Mouse (Mus musculus): ENCODE data around the gene Rasgrp2.

Rasgrp2 gene

GRCm38 (mm10) chr19:6399285-6400095 is at the start of gene Rasgrp2:
TSS of gene Rasgrp2 (plus strand) at chr19:6399340.
- peak; percentile 69 for DNase-seq

- DNase-seq: no peak
Measured at GRCm38 (mm10) chr19:6351431-6352106, 47.6 kb upstream of the Rasgrp2 start.

GRCm38 (mm10) chr19:6352107-6352505 is 47.0 kb upstream of the Rasgrp2 start:
- DNase-seq: no peak

DNA sequence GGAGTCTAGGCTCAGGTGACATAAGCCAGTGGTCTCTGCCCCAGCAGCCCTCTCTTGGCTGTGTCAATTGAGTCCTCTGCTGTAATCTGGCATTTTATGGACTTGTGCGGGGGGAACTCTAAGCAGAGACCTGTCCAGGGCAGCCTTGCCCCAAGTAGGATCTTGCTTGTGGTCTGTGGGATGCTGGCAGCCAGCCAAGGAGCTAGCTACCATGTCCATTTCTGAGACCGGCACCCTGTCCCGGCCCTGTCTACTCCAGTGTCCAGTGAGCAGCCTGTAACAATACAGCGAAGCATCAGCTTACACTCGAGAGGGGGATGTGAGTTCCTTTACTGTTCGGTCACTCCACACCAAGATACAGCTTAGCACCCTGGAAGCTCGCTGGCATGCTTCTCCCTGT is 45.1 kb upstream of the Rasgrp2 start:
- no peak for DNase-seq

DNA sequence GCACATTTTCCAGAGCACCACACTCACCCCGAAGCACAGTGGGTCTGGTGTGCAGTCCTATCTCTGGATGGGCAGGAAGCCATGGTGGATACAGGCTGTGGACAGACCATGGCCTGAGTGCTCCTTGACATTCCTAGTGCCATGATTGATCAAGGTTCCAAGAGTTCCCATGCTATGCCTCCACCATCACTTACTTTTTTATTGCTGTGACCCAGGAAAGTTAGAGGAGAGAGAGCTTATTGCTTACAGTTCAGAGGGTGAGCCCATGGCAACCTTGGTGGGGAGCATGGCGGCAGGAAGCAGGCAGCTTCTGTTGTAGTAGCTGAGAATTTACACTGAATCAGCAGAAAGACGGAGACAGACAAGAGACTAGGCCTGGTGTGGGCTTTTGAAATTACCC is 37.8 kb upstream of the Rasgrp2 start:
- no peak for DNase-seq

DNA sequence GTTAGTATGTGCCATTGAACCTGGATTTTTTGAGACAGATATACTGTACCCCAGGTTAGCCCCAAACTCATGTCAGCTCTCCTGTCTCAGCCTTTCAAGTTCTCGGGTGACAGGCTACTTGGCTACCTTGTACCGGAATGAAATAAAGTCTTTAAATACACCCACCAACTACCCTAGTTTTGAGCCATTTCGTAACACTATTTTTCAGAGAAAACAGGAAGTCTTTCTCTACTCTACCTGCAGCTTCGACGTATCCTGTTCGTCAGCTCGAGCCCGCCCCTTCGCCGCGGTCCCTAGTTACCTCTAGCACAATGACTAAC is 36.1 kb upstream of the Rasgrp2 start:
- no peak for DNase-seq

DNA sequence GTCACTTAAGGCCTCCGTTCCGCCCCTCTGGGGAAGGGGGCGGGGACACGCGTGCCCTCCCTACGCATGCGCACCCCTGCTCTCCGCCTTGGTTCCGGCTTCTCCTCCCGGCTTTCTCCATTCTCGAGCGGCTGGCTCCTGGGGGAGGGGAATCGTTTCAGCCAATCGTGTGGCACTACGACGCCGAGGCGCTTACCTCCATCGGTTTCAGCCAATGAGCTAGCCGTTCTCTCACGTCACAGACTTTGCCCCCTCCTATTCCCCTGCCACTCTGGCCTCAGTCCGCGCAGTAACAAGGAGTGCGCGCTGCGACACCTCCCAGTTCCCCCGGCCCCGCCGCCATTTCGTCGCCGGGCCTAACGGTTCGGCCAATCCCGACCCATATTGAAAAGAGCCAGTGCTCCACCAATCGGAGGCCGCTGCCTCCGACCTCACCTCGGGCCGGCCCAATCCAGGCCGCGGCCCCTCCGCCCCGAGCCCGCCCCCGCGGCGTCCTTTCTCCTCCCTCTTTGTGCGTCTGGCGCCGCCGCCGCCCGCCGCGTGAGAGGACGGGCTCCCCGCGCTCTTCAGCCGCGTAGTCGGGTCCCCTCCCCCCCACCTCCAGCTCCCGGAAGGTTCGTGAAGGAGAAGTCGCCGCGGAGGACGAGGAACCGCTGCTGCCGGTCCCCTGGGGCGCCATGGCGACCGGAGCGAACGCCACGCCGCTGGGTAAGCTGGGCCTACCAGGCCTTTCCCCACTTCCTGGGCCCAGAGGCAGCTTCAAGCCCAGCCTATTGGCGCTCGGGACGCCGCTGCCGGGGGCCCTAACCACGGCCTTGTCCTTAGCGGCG is 35.5 kb upstream of the Rasgrp2 start, which contains the start of gene Sf1:
Gene Sf1, plus strand, starts transcription at position 280 of the 830 bp plus-strand sequence.
- peak; percentile 100 for DNase-seq

DNA sequence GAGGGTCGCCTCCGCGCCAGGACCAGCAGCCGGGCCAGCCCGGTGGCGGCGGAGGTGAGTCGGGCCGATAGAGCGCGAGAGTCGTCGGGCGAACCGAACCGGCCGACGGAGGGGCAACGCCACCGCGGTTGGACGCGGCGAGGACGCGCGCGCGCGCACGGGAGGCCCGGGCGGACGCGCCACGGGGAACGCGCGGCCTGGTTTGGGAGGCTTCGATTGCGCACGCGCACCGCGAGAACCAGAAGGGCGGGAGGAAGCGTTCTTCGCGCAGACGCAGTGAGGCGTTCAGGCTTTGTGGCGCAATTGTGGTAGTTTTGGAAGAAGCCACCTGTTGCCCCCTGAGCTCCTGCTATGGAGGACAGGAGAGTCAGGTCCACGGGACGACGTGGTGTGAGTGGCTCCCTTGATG is 34.8 kb upstream of the Rasgrp2 start:
- peak; percentile 94 for DNase-seq

GRCm38 (mm10) chr19:6364842-6365241 is 34.3 kb upstream of the Rasgrp2 start:
- DNase-seq: no peak

GRCm38 (mm10) chr19:6370175-6370574 is 29.0 kb upstream of the Rasgrp2 start:
- no peak for DNase-seq

- DNase-seq: no peak
Measured at GRCm38 (mm10) chr19:6372433-6372832, 26.7 kb upstream of the Rasgrp2 start.

- no peak for DNase-seq
Measured at GRCm38 (mm10) chr19:6373539-6374400, 25.4 kb upstream of the Rasgrp2 start.

- peak; percentile 45 for DNase-seq
Measured at GRCm38 (mm10) chr19:6374571-6374970, 24.6 kb upstream of the Rasgrp2 start.

GRCm38 (mm10) chr19:6375423-6376254 is 23.5 kb upstream of the Rasgrp2 start:
- DNase-seq: peak; percentile 51

DNA sequence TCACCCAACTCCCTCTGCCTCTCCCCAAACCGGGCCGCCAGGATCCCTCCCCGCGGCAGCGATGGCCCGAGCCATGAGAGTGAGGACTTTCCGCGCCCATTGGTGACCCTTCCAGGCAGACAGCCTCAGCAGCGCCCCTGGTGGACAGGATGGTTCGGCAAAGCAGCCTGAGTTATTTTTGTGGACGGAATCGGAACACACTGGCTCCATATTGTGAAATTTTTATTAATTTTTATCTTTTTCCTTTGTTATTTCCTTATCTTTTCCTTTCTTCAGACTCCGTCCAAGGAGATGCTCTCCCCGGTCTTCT is 22.9 kb upstream of the Rasgrp2 start:
- DNase-seq: peak; percentile 73

DNA sequence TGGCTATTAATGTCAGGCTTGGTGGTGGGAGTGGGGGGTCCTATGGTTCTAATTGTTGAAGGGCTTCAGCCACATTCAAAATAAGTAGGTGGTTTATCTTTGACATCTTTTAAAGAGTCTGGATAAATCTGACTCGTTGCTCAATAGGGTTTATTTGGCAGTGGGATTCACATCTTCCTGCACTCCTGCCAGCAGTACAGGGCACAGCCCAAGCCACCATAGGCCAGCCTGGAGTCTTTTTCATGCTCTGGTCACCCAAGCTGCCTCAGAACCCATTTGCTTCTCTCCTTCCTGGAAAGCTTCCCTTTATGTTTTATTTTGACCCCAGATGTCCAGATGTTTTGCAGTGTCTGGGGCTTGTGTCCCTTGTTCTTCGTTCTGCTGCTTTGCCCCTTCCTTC is 22.5 kb upstream of the Rasgrp2 start:
- no peak for DNase-seq

DNA sequence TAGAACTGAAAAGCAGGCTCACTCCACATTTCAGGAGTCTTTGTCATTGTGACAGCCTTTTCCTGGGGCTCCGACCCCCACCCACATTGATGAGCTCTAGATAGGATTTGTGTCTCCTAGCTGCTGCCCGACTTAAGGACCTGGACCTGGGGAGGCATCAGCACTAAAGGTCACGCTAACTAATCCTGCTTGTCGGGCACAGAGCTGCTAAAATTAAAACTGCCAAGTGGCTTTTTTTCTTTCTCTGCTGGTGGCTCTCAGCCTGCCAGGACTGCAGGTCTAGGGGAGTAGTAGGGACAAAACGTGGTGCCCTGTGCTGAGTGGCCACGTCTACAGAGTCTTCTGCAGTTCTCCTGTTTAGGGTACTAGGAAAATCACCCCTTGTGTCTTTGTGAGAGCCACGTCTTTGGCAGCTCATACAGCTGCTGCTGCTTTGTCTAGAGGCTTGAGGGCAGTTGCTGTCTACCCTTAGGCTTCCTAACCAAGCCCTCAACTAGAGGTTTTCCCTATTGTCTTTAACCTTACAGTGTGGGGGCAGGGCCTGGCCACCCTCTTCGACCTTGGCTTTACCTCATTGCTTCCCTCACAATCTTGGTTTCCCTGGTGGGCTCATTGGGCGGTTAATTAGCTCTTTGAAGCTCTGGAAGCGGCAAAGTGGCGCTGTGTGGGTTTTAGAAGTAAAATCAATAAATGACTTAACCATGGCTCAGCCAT is 21.7 kb upstream of the Rasgrp2 start:
- peak; percentile 51 for DNase-seq

DNA sequence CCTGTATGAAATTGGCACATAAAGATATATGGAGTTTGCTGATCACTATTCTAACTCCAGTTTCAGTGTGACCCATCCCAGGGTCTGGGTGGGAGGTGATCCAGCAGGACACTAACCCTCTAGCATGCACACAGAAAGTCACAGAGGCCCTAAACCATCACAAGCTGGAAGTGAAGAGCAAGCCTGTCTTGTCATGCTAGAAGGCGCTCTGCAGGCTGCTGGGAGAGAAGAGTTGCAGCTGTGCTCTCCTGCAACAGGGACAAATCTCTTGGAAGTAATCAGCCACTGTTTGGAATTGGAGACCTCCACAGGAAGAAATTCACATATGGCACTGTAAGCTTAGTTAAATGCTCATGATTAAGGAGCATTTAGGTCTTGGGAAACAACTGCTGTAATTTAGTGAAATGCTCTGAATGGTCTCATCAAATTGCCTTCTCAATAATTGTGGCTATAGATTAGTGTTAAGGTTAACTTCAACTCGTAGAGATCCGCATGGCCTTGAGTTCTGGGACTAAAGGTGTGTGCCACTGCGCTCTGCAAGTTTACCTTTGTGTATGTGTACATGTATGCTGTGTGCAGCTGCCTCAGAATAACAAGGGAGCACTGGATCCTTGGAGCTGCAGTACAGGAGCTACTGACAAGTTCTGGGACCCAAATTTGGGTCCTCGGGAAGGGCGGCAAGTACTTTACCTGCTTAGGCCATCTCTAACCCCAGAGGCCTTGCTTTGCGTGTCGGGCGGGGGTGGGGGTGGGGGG is 18.6 kb upstream of the Rasgrp2 start:
- no peak for DNase-seq

GRCm38 (mm10) chr19:6381238-6381637 is 17.9 kb upstream of the Rasgrp2 start:
- DNase-seq: no peak

DNA sequence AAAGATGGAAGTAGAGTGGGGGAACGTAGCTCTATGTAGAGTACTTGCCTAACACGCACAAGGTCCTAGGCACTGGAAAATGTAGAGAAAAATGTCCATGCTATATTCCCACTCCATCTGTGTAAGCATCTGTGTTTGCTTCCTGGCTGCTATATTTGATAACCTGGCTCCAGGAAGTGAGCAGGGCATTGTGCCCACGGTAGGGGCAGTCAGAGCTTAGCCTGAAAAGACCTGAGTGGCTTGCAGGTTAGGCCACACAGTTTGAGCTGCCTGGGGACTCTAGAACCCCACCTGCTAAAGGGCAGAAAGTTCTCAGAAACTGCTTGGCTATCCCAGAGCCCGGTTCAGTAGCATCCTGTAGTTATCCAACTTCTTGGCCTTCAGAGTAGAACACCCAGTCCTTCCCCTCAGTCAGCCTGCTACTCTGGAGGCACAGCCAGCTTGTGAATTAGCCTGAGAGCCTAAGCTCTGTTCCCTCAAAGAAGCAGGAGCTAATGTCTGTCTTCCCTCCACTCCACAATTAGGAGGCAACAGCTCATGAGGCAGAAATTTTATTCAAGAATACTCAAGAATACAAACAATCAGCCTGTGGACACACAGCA is 16.7 kb upstream of the Rasgrp2 start:
- peak; percentile 84 for DNase-seq
